ENCODE assay signal across 8 mouse cellular contexts in genomic region chr12:8675361-8675760, GRCm38 (mm10). TPM values are rescaled to one million over a fixed set of nuclear protein-coding genes. Genes with fewer than 3 reads are reported as not detected.
A peak's percentile ranks its signal among the peaks of the same experiment; 100 is the strongest.
DNase-seq lines count a peak whose midpoint lies in the region; ATAC-seq and TF ChIP-seq lines count a peak whose summit lies in the region.

No protein-coding gene starts in this region.

- no peak for ATAC-seq in intestine, embryonic 16.5 days

- H3K4me2 ChIP-seq in intestine, embryonic 16.5 days (ENCODE audit: low read depth, low read length) = peak overlapping the region; percentile 75

- peak overlapping the region; percentile 98 for H3K9ac ChIP-seq in intestine, embryonic 16.5 days (ENCODE audit: low read depth, low read length)

- H3K4me3 ChIP-seq in layer of hippocampus, adult 2 months = peak overlapping the region; percentile 90
- H3K4me3 ChIP-seq in cortical plate, adult 2 months (ENCODE audit: insufficient read depth, low read length) = peak overlapping the region; percentile 78
- H3K4me3 ChIP-seq in intestine, embryonic 16.5 days (ENCODE audit: low read length) = peak overlapping the region; percentile 94

- under 1% methylated on average over 7 of the region's 7 CpGs for WGBS in intestine, embryonic 16.5 days

- H3K27ac ChIP-seq in layer of hippocampus, adult 2 months = peak overlapping the region; percentile 98; the same call in 1 of the 2 replicates
- H3K27ac ChIP-seq in cortical plate, adult 2 months (ENCODE audit: insufficient read depth, low read length) = no peak overlapping the region
- no peak overlapping the region for H3K27ac ChIP-seq in intestine, embryonic 16.5 days (ENCODE audit: low read length)

- no peak for TF ChIP-seq POLR2A in cortical plate, adult 2 months (IDR thresholded peaks at IDR 0.05; ENCODE audit: extremely low read depth, insufficient read depth, low read length)

- TF ChIP-seq CTCF in layer of hippocampus, adult 2 months (conservative IDR thresholded peaks at IDR 0.05) = no peak
- TF ChIP-seq CTCF in cortical plate, adult 2 months (IDR thresholded peaks at IDR 0.05; ENCODE audit: extremely low read depth, insufficient read depth, low read length) = no peak

- no peak for DNase-seq in layer of hippocampus, adult 2 months (ENCODE audit: low spot score in 2 of 2)
- DNase-seq in layer of hippocampus, adult 9-10 months (ENCODE audit: low spot score) = no peak
- DNase-seq in neural tube, embryonic 10.5 days (ENCODE audit: extremely low spot score, low spot score) = peak; percentile 22
- no peak for DNase-seq in natural killer cell, adult 2 months (ENCODE audit: low spot score in 2 of 2)
- no peak for DNase-seq in layer of hippocampus, postnatal 10 days (ENCODE audit: low spot score in 2 of 2)
- DNase-seq in right cerebral cortex, postnatal 14 days = no peak

- no peaks in the 10 kb centered on the region for H3K27me3 ChIP-seq in intestine, embryonic 16.5 days (replicated peaks; ENCODE audit: control insufficient read depth, insufficient read depth, low read length)

- H3K36me3 ChIP-seq in intestine, embryonic 16.5 days (ENCODE audit: control insufficient read depth, insufficient read depth, low read length) = no peaks in the 10 kb centered on the region

- H3K9me3 ChIP-seq in intestine, embryonic 16.5 days (ENCODE audit: control insufficient read depth, low read length) = no peaks in the 10 kb centered on the region

- H3K4me1 ChIP-seq in cortical plate, adult 2 months (ENCODE audit: control insufficient read depth, insufficient read depth, low read length) = peaks cover 5% of the 10 kb centered on the region; the same call in 1 of the 2 replicates
- H3K4me1 ChIP-seq in intestine, embryonic 16.5 days (ENCODE audit: control insufficient read depth, insufficient read depth, low read length) = peaks cover 12% of the 10 kb centered on the region

RNA-seq across cellular contexts. Expression of gene Pum2, which starts 1.4 kb away (rescaled TPM):
- total RNA-seq in layer of hippocampus, adult 2 months (2021) = 100 to 1,000 TPM; 186 to 195 TPM
- 79.5 and 81.9 TPM in 2 replicates for polyA plus RNA-seq in cortical plate, adult 2 months (2012; rRNA removed)
- 31.9 and 34.3 TPM in 2 replicates for polyA plus RNA-seq in intestine, embryonic 16.5 days (2015; fragmentation: Nextera tagmentation; extraction: Ambion mirVana)
- total RNA-seq in layer of hippocampus, postnatal 10 days (2021) = 100 to 1,000 TPM; 146 to 157 TPM
